Mouse (Mus musculus): ENCODE measurements at regions not wholly inside any gene's neighbourhood (a gene's known extent, or its start where the extent isn't known, plus 50 kb on each side); places are given as distances from the start of the nearest gene placed in this dataset.

DNA sequence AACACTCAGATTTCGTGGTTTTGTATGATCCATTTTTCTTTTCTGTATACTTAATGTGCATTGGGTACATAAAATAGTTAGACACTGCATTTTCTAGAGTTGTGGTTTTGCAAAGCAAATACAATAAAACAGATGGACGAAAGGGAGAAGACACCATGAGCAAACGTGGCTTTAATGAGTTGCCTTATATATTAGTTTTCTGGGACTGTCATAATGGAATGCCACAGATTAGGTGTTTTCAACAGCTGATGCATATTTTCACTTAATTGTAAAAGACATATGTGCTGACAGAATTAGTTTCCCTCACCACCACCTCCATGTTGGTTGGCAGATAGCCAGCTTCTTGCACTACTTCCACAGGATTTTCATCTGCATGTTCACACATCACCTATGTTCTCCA is 1607.9 kb downstream of the Hace1 start:
- DNase-seq (no peak), ATAC-seq (no peak)
- Histone ChIP-seq H3K9me3 (ENCODE audit: low read length) (no peaks in the 10 kb centered on the region), H3K36me3 (ENCODE audit: insufficient read depth) (no peaks in the 10 kb centered on the region), H3K27me3 (ENCODE audit: insufficient read depth, low read length) (no peaks in the 10 kb centered on the region), H3K9ac (no peak overlapping the region), H3K27ac (ENCODE audit: low read depth, low read length) (no peak overlapping the region), H3K4me2 (ENCODE audit: low read depth) (no peak overlapping the region), H3K4me3 (ENCODE audit: low read depth, low read length) (no peak overlapping the region), H3K4me1 (ENCODE audit: insufficient read depth) (no peaks in the 10 kb centered on the region)
- 74% methylated on average over 3 of the region's 3 CpGs for WGBS
- no peak for TF ChIP-seq CTCF (IDR thresholded peaks at IDR 0.05; ENCODE audit: low read depth)

DNA sequence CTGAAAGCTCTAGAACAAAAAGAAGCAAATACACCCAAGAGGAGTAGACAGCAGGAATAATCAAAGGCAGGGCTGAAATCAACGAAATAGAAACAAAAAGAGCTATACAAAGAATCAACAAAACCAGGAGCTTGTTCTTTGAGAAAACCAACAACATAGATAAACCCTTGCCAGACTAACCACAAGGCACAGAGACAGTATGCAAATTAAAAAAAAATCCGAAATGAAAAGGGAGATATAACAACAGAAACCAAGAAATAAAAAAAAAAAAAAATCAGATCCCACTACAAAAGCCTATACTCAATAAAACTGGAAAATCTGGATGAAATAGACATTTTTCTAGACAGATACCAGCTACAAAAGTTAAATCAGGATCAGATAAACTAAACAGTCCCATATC is 1638.6 kb downstream of the Hace1 start:
- 52% methylated on average over 2 of the region's 2 CpGs for WGBS
- Histone ChIP-seq H3K9me3 (ENCODE audit: low read length) (no peaks in the 10 kb centered on the region), H3K27me3 (ENCODE audit: insufficient read depth, low read length) (no peaks in the 10 kb centered on the region), H3K9ac (no peak overlapping the region), H3K36me3 (ENCODE audit: insufficient read depth) (no peaks in the 10 kb centered on the region), H3K4me3 (ENCODE audit: low read depth, low read length) (no peak overlapping the region), H3K4me2 (ENCODE audit: low read depth) (no peak overlapping the region), H3K4me1 (ENCODE audit: insufficient read depth) (no peaks in the 10 kb centered on the region), H3K27ac (ENCODE audit: low read depth, low read length) (no peak overlapping the region)
- no peak for ATAC-seq
- no peak for DNase-seq
- TF ChIP-seq CTCF (IDR thresholded peaks at IDR 0.05; ENCODE audit: low read depth), result no peak

DNA sequence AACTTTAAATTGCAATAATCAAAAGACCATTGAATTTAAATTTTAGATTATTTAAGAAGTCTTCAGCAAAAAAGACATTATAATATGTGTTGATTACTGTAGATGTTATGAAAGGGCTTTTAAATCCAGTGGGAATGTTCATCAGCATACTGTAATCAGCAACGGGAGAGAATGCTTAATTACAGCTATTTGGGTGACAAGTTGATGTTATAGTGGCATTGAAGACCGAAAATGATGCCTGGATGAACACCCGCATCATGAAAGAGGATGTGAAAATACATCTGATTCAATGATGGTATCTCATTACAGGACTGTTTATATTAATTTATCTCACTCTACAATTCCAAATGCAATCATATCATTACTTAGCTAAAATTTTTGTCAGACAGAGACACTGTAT is 1685.4 kb downstream of the Hace1 start:
- TF ChIP-seq CTCF (IDR thresholded peaks at IDR 0.05; ENCODE audit: low read depth), result no peak
- Histone ChIP-seq H3K4me1 (ENCODE audit: insufficient read depth) (no peaks in the 10 kb centered on the region), H3K4me3 (ENCODE audit: low read depth, low read length) (no peak overlapping the region), H3K36me3 (ENCODE audit: insufficient read depth) (no peaks in the 10 kb centered on the region), H3K27ac (ENCODE audit: low read depth, low read length) (no peak overlapping the region), H3K4me2 (ENCODE audit: low read depth) (no peak overlapping the region), H3K27me3 (ENCODE audit: insufficient read depth, low read length) (no peaks in the 10 kb centered on the region), H3K9me3 (ENCODE audit: low read length) (no peaks in the 10 kb centered on the region), H3K9ac (no peak overlapping the region)
- ATAC-seq (peak; percentile 55), DNase-seq (peak; percentile 3)
- 51% methylated on average over 3 of the region's 3 CpGs for WGBS

DNA sequence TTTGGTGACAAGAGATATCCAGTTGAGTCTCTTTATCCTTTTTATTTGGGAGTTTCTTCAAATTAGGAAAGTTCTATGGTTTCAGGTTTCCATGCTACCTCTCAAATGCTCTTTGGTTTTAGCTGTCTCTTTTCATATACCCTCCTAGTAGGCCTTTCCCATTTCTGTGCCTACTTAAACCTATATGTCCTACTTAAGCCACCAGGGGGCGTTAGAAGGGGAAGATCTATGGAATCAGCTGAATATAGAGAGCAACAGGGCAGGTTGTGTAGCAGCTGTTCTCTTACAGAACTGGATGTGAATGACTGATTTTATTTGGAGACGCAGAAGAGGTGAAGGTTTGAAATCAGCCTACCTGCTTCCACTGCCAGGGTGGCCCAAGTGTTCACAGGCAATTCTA is 1708.1 kb downstream of the Hace1 start:
- ATAC-seq (no peak), DNase-seq (no peak)
- H3K9me3 ChIP-seq (ENCODE audit: low read length), result no peaks in the 10 kb centered on the region
- no peak overlapping the region for H3K9ac ChIP-seq
- TF ChIP-seq CTCF (IDR thresholded peaks at IDR 0.05; ENCODE audit: low read depth), result peak; percentile 12; the same call in 1 of the 2 replicates
- no peaks in the 10 kb centered on the region for H3K27me3 ChIP-seq (ENCODE audit: insufficient read depth, low read length)
- no peaks in the 10 kb centered on the region for H3K4me1 ChIP-seq (ENCODE audit: insufficient read depth)
- no peak overlapping the region for H3K4me2 ChIP-seq (ENCODE audit: low read depth)
- H3K4me3 ChIP-seq (ENCODE audit: low read depth, low read length), result no peak overlapping the region
- no peak overlapping the region for H3K27ac ChIP-seq (ENCODE audit: low read depth, low read length)
- no peaks in the 10 kb centered on the region for H3K36me3 ChIP-seq (ENCODE audit: insufficient read depth)
- WGBS, result 32% methylated on average over 2 of the region's 2 CpGs

DNA sequence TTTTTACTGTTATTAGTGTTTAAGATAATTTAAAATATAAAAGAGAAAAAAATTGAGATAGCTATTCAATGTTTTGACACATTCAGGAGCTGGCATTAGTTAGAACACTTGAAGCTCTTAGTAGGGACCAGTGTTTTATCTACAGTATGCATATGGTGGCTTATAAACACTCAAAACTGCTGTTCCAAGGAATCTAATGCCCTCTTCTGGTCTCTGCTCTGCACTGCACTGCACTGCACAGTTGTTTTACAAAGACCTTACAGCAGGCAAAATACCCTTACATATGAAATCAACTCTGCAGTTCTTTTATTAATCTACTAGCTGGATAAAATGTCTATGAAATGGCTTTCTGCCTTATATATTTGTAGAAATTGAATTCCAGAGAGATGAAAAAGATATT is 1722.5 kb downstream of the Hace1 start:
- no peak overlapping the region for H3K9ac ChIP-seq
- no peak overlapping the region for H3K4me3 ChIP-seq (ENCODE audit: low read depth, low read length)
- no peak for TF ChIP-seq CTCF (IDR thresholded peaks at IDR 0.05; ENCODE audit: low read depth)
- no peaks in the 10 kb centered on the region for H3K27me3 ChIP-seq (ENCODE audit: insufficient read depth, low read length)
- H3K4me1 ChIP-seq (ENCODE audit: insufficient read depth), result no peaks in the 10 kb centered on the region
- H3K9me3 ChIP-seq (ENCODE audit: low read length), result no peaks in the 10 kb centered on the region
- no peak for DNase-seq
- no peak for ATAC-seq
- H3K27ac ChIP-seq (ENCODE audit: low read depth, low read length), result no peak overlapping the region
- no peak overlapping the region for H3K4me2 ChIP-seq (ENCODE audit: low read depth)
- H3K36me3 ChIP-seq (ENCODE audit: insufficient read depth), result no peaks in the 10 kb centered on the region

Data from forebrain, postnatal 0 days (tissue).